Mouse (Mus musculus) heart, embryonic 12.5 days (tissue): ENCODE results near the gene Gm10337. TPM values are rescaled to one million over a fixed set of nuclear protein-coding genes. Genes with fewer than 3 reads are reported as not detected.

Experiments
- polyA plus RNA-seq: library from polyadenylated mRNA; unstranded; fragments of >200 nt; fragmentation: Nextera tagmentation; extraction: Ambion mirVana; gene quantifications from 2 replicates; pipeline ENCODE4 v1.2.1, GENCODE M21; 2016

Gene Gm10337
- polyA plus RNA-seq, 1 experiment from 2014 or later, result not detected

Other genes starting within 250 kb of the Gm10337 start
- 12.0 TPM in 2 replicates for gene Rarg, start 246.2 kb upstream of the Gm10337 start, polyA plus RNA-seq
- gene Gm9918, start 233.2 kb upstream of the Gm10337 start, polyA plus RNA-seq, result 0.19 TPM in 1 of 2 replicates, not detected in the other
- 46.2 and 48.2 TPM in 2 replicates for gene Mfsd5, start 224.3 kb upstream of the Gm10337 start, polyA plus RNA-seq
- gene Espl1, start 207.5 kb upstream of the Gm10337 start, polyA plus RNA-seq, result 24.0 and 26.1 TPM in 2 replicates
- 267 and 273 TPM in 2 replicates for gene Pfdn5, start 177.6 kb upstream of the Gm10337 start, polyA plus RNA-seq
- 58.8 and 60.7 TPM in 2 replicates for gene Myg1, start 172.0 kb upstream of the Gm10337 start, polyA plus RNA-seq
- gene Aaas, start 153.0 kb upstream of the Gm10337 start, polyA plus RNA-seq, result 53.8 and 55.8 TPM in 2 replicates
- 0.34 and 0.58 TPM in 2 replicates for gene Sp7, start 136.5 kb upstream of the Gm10337 start, polyA plus RNA-seq
- 6.9 and 7.3 TPM in 2 replicates for gene Sp1, start 97.6 kb upstream of the Gm10337 start, polyA plus RNA-seq
- 0.38 and 0.71 TPM in 2 replicates for gene Amhr2, start 58.4 kb upstream of the Gm10337 start, polyA plus RNA-seq
- gene Prr13, start 44.7 kb upstream of the Gm10337 start, polyA plus RNA-seq, result 116 and 119 TPM in 2 replicates
- 134 and 142 TPM in 2 replicates for gene Pcbp2, start 33.2 kb upstream of the Gm10337 start, polyA plus RNA-seq
- 14.7 and 17.3 TPM in 2 replicates for gene Map3k12, start 13.3 kb downstream of the Gm10337 start, polyA plus RNA-seq
- 100 and 104 TPM in 2 replicates for gene Tarbp2, start 14.5 kb downstream of the Gm10337 start, polyA plus RNA-seq
- gene Npff, start 21.2 kb downstream of the Gm10337 start, polyA plus RNA-seq, result 2.2 and 2.8 TPM in 2 replicates
- not detected in 2 replicates for gene Gm28047, start 121.3 kb downstream of the Gm10337 start, polyA plus RNA-seq
- 31.0 and 32.5 TPM in 2 replicates for gene Atf7, start 121.7 kb downstream of the Gm10337 start, polyA plus RNA-seq
- gene Atp5g2, start 168.6 kb downstream of the Gm10337 start, polyA plus RNA-seq, result 73.0 and 88.2 TPM in 2 replicates
- 55.1 and 55.3 TPM in 2 replicates for gene Calcoco1, start 218.5 kb downstream of the Gm10337 start, polyA plus RNA-seq